Mouse (Mus musculus): ENCODE results near the gene Sart3.
"Not testable (repeated sequence)": the region's sequence is repeated elsewhere in the genome, so short reads cannot be mapped to it uniquely, and the experiment has no call there.

Gene Sart3

DNA sequence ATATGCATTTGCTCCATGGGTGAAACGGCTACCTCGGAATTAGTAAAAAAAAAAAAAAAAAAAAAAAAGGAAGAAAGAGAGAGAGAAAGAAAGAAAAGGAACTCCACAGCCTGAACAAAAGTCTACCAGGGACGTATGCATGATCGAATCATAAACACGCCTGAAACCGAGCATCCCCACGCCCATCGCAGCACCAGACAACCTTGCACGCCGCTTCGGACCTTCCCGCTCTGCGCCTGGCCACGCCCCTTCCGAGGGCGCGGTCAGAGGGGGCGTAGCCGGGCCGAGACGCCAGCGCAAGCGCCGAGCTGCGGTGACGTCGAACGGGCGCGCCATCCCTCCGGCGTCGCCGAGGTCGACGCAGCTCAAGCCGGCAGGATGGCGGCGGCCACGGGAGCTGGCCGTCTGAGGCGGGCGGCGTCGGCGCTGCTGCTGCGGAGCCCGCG lies at the start of gene Sart3, which contains the start of gene Iscu:
TSS of gene Sart3 (minus strand) at position 61 of the 446 bp plus-strand sequence.
TSS of gene Iscu (plus strand) at position 299 of the 446 bp plus-strand sequence.
- peak; percentile 96 for DNase-seq (ENCODE audit: low read depth, low spot score)

GRCm38 (mm10) chr5:113818572-113818971 lies 46.3 kb upstream of the Sart3 start:
- peak; percentile 72 for DNase-seq (ENCODE audit: low read depth, low spot score)

DNA sequence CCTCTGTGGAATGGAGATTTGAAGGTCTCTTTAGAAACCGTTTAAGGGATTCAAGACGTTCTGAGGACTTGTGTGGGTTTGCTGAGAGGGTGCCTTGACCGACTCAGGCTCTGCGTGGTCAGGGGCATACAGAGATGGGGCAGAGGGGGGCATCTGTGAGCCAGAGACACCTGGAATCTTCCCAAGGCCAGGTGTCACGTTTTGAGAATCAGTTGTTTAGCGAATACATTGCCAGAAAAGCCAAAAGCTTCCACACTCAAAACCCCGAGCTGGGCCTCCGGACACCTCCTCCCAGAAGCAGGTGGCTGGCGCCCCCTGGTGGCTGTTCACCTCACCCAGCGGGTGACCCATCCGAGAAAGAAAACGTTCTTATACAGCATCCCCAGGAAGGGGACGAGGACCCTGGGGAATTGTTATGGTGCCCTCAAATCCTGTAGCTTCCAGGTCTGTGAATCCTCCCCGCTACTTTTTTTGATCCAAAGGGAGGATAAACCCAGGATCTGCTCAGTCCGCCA lies 43.4 kb upstream of the Sart3 start:
- DNase-seq (ENCODE audit: low read depth, low spot score), result peak; percentile 78

DNA sequence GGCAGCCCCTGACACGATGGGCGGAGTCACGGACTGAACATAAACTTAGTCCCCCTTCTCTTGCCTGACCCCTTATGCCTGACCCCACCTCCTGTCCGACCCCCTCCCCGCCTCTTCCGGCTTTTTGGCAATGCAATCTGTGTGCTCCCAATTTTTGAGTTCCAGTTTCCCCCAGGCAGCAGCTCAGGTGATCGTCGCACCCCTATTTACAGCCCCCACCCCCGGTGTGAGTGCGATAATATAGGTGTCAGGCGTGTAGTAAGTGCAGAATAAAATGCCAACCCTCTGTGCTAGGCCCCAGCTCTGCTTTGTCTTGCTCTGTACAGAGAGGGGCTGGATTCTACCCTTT lies 42.7 kb upstream of the Sart3 start:
- no peak for DNase-seq (ENCODE audit: low read depth, low spot score)

DNA sequence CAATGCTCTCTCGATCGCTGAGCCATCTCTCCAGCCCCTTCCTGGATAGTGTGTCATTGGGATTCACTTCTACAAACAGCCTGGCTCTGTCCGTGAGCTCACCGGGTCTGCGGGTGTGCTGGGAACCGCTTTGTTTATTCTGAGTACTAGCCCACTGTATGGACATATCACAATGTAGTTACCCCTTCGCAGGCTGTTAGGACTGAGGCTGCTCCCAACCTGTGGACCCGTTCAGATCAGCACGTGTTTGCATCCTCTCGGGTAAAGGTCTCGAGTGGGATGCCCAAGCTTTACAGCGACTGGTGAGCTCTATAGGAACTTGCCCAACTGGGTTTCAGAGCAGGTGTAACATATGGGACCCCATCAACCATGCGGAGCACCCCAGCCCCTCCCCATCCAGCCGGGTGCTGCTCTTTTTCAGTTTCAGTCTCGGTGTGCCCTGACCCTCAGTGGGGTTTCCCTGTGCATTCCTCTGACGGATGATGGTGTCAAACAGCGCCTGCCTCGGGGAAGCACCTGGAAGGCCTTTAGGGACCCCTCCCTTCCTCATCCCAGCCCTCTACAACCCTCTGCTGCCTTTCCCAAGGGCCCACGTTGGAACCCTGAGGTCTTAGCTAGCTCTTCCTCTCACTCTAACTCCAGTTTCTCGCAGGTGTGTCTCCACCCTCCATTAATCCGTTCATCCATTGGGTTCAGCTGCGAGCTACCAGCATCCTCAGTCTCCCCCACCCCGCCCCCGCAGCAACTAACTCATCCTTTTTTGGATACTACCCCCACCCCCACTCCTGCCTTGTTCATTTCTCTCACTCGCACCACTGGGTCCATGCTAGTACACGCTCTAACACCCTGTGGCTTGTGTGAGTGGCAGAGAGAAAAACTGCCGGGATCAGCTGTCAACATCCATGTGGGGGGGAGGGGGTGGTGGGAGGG lies 42.1 kb upstream of the Sart3 start:
- DNase-seq (ENCODE audit: low read depth, low spot score), result no peak

- peak; percentile 85 for DNase-seq (ENCODE audit: low read depth, low spot score)
Observed at GRCm38 (mm10) chr5:113813608-113814007, 41.3 kb upstream of the Sart3 start.

GRCm38 (mm10) chr5:113812638-113813037 lies 40.3 kb upstream of the Sart3 start:
- DNase-seq (ENCODE audit: low read depth, low spot score), result no peak

GRCm38 (mm10) chr5:113811824-113812420 lies 39.6 kb upstream of the Sart3 start:
- not testable (repeated sequence) for DNase-seq (ENCODE audit: low read depth, low spot score)

- no peak for DNase-seq (ENCODE audit: low read depth, low spot score)
Observed at GRCm38 (mm10) chr5:113810111-113810510, 37.8 kb upstream of the Sart3 start.

GRCm38 (mm10) chr5:113808177-113808576 lies 35.9 kb upstream of the Sart3 start:
- DNase-seq (ENCODE audit: low read depth, low spot score), result no peak

GRCm38 (mm10) chr5:113807712-113808111 lies 35.4 kb upstream of the Sart3 start:
- DNase-seq (ENCODE audit: low read depth, low spot score), result no peak

DNA sequence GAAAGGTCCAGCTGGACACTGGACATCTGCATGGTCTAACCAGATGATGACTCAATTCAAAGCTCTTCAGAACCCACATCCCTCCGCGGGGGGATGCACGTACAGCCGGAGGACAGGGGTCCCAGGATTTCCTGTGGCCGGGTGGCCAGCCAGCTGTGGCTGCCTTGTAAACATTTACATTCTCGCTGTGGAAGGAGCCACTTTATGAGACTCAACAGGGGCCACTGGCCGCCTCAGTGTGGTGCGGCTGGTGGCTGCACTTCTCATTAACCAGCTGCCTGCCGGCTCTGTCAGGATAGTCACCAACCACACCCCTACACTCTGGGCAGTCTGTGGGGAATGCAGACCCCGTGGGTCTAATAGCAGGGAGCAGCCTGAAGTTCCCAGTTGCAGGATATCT lies 34.1 kb upstream of the Sart3 start:
- DNase-seq (ENCODE audit: low read depth, low spot score), result no peak

DNA sequence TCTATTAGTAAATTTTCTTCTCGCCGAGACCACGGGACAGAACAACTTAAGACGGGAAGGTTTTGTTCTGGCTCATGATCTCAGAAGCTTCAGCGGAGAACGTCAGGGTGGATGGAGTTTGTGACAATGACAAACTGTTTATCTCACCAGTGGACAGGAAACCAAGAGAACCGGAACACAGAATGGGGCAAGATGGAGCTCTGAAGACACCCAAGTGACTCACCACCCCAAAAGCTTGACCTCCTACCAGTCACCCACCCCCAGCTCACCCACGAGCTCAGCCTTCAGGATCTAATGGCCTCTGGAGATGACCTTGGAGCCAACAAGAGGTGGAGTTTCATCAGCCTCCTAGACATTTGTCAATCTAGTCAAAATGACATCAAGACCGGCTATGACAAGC lies 33.0 kb upstream of the Sart3 start:
- no peak for DNase-seq (ENCODE audit: low read depth, low spot score)

- no peak for DNase-seq (ENCODE audit: low read depth, low spot score)
Observed at GRCm38 (mm10) chr5:113804395-113804966, 32.2 kb upstream of the Sart3 start.

DNA sequence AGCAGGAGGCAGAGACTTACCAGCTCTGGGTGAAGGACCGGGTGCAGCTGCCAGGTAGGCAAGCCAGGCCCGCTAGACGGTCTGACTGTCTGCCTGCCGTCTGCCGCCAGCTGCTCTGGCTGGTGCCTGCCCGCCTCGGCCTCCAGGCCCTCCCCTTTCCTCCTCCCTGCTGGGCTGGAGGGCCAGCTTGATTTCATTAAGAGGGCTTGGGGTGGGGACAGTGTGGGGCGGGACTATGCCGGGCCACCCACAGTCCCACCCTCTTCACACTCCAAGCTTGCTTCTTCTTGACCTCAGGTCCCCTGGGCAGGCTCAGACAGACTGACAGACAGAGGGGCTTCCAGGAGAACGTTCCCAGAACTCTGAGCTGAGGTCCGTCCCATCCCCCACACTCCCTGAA lies 28.0 kb upstream of the Sart3 start, which contains the start of gene Tmem119:
TSS of gene Tmem119 (minus strand) at position 237 of the 400 bp plus-strand sequence.
- peak; percentile 50 for DNase-seq (ENCODE audit: low read depth, low spot score)

- no peak for DNase-seq (ENCODE audit: low read depth, low spot score)
Observed at GRCm38 (mm10) chr5:113799691-113800090, 27.4 kb upstream of the Sart3 start.

DNA sequence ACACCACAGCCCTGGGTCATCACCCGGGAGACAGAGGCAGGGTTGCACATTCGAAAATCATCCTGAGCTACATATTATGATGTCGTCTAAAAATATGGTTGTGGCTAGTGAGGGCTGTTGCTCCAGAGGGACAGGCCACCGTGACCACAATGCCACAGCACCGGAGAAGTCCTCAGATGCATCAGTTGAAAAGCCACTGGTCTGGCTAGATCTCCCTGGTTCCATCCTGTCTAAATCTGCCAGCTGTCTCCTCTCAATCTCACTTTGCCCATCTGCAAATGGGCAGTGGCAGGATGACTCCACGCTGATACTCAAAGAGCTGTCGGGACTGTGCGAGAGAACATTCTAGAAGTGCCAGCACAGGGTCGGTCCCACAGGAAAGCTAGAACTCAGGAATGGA lies 26.2 kb upstream of the Sart3 start:
- DNase-seq (ENCODE audit: low read depth, low spot score), result no peak

DNA sequence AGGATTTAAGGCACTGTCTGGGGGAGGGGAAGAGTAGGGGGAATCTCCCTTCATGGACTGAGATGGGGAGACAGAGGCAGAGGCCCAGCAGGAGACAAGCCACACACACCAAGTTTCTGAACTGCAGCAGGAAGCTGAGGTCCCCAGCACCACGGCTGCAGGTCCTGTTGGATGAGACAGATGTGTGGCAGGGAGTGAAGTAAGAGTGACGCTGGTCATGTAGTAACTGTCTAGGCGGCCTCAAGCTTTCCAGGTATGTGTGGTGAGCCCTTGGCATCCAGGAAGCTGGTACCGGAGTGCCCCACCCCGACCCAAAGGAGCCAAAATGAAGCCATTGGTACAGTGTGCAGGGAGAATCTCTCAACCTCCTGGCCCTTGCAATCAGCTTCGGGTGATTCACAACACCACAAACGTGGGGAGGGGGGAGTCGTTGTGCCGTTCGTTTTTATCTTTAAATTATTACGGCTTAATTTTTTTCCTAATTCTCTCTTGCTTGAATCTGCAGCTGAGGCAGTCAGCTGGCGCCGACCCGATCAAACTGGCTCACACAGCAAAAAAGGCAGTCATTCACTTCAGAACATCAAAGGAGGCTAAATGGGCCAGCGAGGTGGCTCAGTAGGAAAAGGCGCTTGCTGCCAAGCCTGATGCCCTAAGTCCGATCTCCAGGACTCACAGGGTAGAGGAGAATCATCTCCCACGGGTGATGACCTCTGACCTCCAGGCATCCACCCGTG lies 25.0 kb upstream of the Sart3 start:
- no peak for DNase-seq (ENCODE audit: low read depth, low spot score)

- DNase-seq (ENCODE audit: low read depth, low spot score), result peak; percentile 43
Observed at GRCm38 (mm10) chr5:113796401-113797148, 24.3 kb upstream of the Sart3 start.

GRCm38 (mm10) chr5:113791197-113792095 lies 19.1 kb upstream of the Sart3 start:
- no peak for DNase-seq (ENCODE audit: low read depth, low spot score)
